Mouse (Mus musculus) stomach, embryonic 14.5 days (tissue): Measurements from ENCODE around the gene Cntd1. TPM values are rescaled to one million over a fixed set of nuclear protein-coding genes. Genes with fewer than 3 reads are reported as not detected.
"Not testable (repeated sequence)": the region's sequence is repeated elsewhere in the genome, so short reads cannot be mapped to it uniquely, and the experiment has no call there.

Experiments used
- ATAC-seq: fragments of 200-750 bp; cut with Nextera tagmentation; 2 replicates; pipeline ENCODE4 v1.8.0; 2017; ENCODE audit warnings: low read depth, moderate TSS enrichment; ENCODE audit not compliant: insufficient number of reproducible peaks, insufficient read depth, low FRiP score
- H3K27ac ChIP-seq: fragments of 300-500 bp; sonication (generic); 2 replicates; pipeline ENCODE4 v1.5.1; 2014; ENCODE audit warnings: mild to moderate bottlenecking, low read length, moderate library complexity, mixed read lengths
- H3K27me3 ChIP-seq: fragments of 300-500 bp; sonication (generic); 2 replicates; pipeline ENCODE4 v1.6.1; 2014; ENCODE audit warnings: low read length, control low read depth, mixed read lengths; ENCODE audit not compliant: control insufficient read depth, insufficient read depth
- H3K36me3 ChIP-seq: fragments of 300-500 bp; sonication (generic); 2 replicates; pipeline ENCODE4 v1.6.1; 2014; ENCODE audit warnings: mild to moderate bottlenecking, control low read depth, low read length, moderate library complexity, mixed read lengths; ENCODE audit not compliant: control insufficient read depth, insufficient read depth
- H3K4me1 ChIP-seq: fragments of 300-500 bp; sonication (generic); 2 replicates; pipeline ENCODE4 v1.6.1; 2014; ENCODE audit warnings: low read length, control low read depth, mixed read lengths; ENCODE audit not compliant: control insufficient read depth, insufficient read depth
- H3K4me2 ChIP-seq: fragments of 300-500 bp; sonication (generic); replicated peaks from 2 replicates; pipeline ENCODE4 v1.6.1; 2014; ENCODE audit warnings: low read depth, low read length, control low read depth
- H3K4me3 ChIP-seq: fragments of 300-500 bp; sonication (generic); 2 replicates; pipeline ENCODE4 v1.5.1; 2014; ENCODE audit warnings: low read depth, low read length, control low read depth
- H3K9ac ChIP-seq: fragments of 300-500 bp; sonication (generic); replicated peaks from 2 replicates; pipeline ENCODE4 v1.6.1; 2014; ENCODE audit warnings: low read depth, mild to moderate bottlenecking, control low read depth, low read length, moderate library complexity, mixed read lengths
- H3K9me3 ChIP-seq: fragments of 300-500 bp; sonication (generic); 2 replicates; pipeline ENCODE4 v1.6.1; 2016; ENCODE audit warnings: low read depth, low read length, control low read depth; ENCODE audit not compliant: control insufficient read depth
- WGBS: fragments of 180-500 bp; shearing (Covaris S2); extraction: QIAGEN DNeasy Blood & Tissue Kit; methylation state at CpG from one replicate; pipeline ENCODE4 v1.1.7; 2014; 5-methylcytosine and 5-hydroxymethylcytosine counted together
- polyA plus RNA-seq: library from polyadenylated mRNA; unstranded; fragments of >200 nt; fragmentation: Nextera tagmentation; extraction: Ambion mirVana; gene quantifications from 2 replicates; pipeline ENCODE4 v1.2.1, GENCODE M21; 2014

Cntd1 gene
- polyA plus RNA-seq, 1 experiment from 2014 or later, result 0.87 TPM

DNA sequence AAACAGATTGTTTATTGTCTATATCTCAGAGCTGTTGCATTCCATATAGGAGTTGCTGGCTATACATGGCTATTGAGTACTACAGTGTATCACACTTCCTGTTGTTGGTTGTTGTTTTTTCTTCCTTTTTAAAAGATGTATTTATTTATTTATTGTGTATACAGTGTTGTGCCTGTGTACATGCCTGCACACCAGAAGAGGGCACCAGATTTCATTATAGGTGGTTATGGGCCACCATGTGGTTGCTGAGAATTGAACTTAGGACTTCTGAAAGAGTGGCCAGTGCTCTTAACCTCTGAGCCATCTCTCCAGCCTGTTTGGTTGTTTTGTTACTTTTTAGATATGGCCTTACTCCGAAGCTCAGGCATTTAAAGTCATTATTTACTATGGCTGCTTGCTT lies 35.8 kb downstream of the Cntd1 start:
- Histone ChIP-seq H3K27ac (no peak overlapping the region), H3K36me3 (peaks cover 14% of the 10 kb centered on the region), H3K9ac (no peak overlapping the region), H3K4me2 (no peak overlapping the region), H3K27me3 (no peaks in the 10 kb centered on the region), H3K4me1 (peaks cover 6% of the 10 kb centered on the region), H3K4me3 (no peak overlapping the region), H3K9me3 (no peaks in the 10 kb centered on the region)
- WGBS, result 94% methylated on average over 1 of the region's 1 CpGs
- no peak for ATAC-seq

- Histone ChIP-seq H3K4me3 (peak overlapping the region; percentile 99), H3K9ac (peak overlapping the region; percentile 72), H3K4me2 (peak overlapping the region; percentile 91), H3K27ac (peak overlapping the region; percentile 76), H3K27me3 (no peaks in the 10 kb centered on the region), H3K9me3 (no peaks in the 10 kb centered on the region), H3K4me1 (peaks cover 6% of the 10 kb centered on the region), H3K36me3 (peaks cover 20% of the 10 kb centered on the region)
- ATAC-seq, result no peak
- WGBS, result 84% methylated on average over 8 of the region's 8 CpGs
Measured at GRCm38 (mm10) chr11:101315082-101315650, 36.4 kb downstream of the Cntd1 start.

DNA sequence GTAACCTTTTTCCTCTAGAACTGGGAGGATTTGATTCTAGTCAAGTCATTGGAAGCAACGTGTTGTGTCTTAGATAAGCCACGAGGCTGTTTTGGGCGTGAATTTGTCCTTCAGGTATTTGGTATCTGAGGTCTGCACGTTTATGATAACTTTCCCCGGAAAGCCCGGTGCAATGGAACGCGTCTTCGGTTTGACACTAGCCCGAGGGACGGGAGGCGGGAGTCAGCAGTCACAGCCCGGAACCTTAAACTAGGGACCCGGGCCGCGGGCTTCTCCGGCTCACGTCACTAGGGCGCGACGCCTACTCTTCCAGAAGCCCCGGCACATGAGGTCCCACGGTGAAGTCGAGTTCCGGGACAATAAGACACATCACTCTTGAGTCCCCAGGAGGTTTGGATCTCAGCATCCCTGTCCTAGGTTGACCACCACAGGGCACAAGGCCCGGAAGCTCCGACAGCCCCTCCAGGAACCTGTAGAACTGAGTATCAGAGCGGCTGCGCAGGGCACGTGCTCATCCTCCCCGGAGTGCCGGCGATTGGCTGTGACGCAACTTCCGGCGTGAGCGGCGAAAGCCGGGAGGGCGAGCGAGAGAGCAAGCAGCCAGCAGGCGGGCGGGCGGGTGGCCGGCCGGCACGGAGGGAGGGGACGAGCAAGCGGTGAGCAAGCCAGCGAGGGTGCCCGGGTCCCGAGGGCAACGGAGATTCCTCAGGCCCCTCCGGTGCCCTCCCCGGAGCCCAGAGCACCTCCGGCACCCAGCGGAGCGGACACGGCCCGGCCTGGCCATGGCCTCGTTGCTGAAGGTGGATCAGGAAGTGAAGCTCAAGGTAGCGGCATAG lies 37.1 kb downstream of the Cntd1 start, which contains the start of gene Psme3:
Gene Psme3, plus strand, starts transcription at position 549 of the 836 bp plus-strand sequence.
- H3K27ac ChIP-seq, result peak within 1 kb of the TSS; percentile 76
- H3K27me3 ChIP-seq, result no peaks in the 10 kb centered on the region
- H3K9me3 ChIP-seq, result no peaks in the 10 kb centered on the region
- peak within 1 kb of the TSS; percentile 72 for H3K9ac ChIP-seq
- H3K4me1 ChIP-seq, result peaks cover 6% of the 10 kb centered on the region
- peak within 1 kb of the TSS; percentile 99 for H3K4me3 ChIP-seq
- under 1% methylated on average over 58 of the region's 62 CpGs for WGBS
- H3K36me3 ChIP-seq, result peaks cover 27% of the 10 kb centered on the region
- H3K4me2 ChIP-seq, result peak within 1 kb of the TSS; percentile 91
- peak; percentile 93 for ATAC-seq

DNA sequence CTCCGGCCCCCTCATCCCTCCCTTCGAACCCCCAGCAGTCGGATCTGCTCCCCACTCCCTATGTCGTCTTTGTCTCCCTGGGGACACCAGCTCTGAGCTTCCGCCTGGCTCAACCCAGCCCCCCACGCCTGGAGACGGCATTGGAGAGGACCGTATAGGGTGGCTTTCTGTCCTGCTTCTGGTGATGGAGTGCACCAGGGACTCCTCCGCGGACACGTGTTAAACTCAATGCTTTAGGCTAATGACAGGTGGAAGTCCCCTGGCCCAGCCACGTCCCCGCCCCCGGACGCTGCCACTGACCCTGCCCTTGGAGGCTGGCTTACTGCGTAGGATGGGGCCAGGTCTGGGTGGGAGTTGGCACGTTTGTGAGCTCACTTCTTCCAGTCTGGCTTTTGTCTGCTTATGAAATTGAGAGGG lies 37.7 kb downstream of the Cntd1 start:
- Histone ChIP-seq H3K9ac (peak overlapping the region; percentile 72), H3K4me2 (peak overlapping the region; percentile 91), H3K9me3 (no peaks in the 10 kb centered on the region), H3K27me3 (no peaks in the 10 kb centered on the region), H3K36me3 (peaks cover 34% of the 10 kb centered on the region), H3K4me3 (peak overlapping the region; percentile 99), H3K4me1 (peaks cover 6% of the 10 kb centered on the region), H3K27ac (peak overlapping the region; percentile 76)
- WGBS, result under 1% methylated on average over 17 of the region's 17 CpGs
- ATAC-seq, result peak; percentile 48; the same call in 1 of the 2 replicates

- H3K4me3 ChIP-seq, result no peak overlapping the region
- 12% methylated on average over 4 of the region's 4 CpGs for WGBS
- no peak overlapping the region for H3K27ac ChIP-seq
- H3K4me2 ChIP-seq, result no peak overlapping the region
- no peaks in the 10 kb centered on the region for H3K9me3 ChIP-seq
- H3K36me3 ChIP-seq, result peaks cover 64% of the 10 kb centered on the region
- H3K27me3 ChIP-seq, result no peaks in the 10 kb centered on the region
- ATAC-seq, result no peak
- no peak overlapping the region for H3K9ac ChIP-seq
- no peaks in the 10 kb centered on the region for H3K4me1 ChIP-seq
Measured at GRCm38 (mm10) chr11:101323609-101324008, 44.8 kb downstream of the Cntd1 start.

DNA sequence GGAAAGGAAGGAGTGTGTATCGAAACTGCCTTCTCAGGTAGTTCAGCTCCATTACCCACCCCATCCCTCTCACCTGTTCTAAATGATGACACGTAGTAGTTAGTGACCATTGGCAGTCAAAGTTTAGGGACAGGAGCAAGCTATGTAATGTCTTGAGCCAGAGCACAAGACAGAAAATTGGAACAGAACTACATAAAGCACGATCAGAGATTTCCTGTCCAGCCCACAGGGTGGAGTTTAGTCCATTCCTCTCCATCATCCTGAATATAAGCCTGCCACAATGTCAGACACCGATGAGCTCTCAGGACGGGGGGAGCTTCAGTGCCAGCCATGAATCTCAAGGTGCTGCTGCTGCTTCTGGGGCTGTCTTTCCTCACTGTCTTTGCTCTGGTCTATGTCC lies 46.0 kb downstream of the Cntd1 start, which contains the start of gene Aoc2:
Gene Aoc2, plus strand, starts transcription at position 301 of the 400 bp plus-strand sequence.
- Histone ChIP-seq H3K27me3 (no peaks in the 10 kb centered on the region), H3K27ac (no peak within 1 kb of the TSS), H3K9ac (no peak within 1 kb of the TSS), H3K9me3 (no peaks in the 10 kb centered on the region), H3K36me3 (peaks cover 54% of the 10 kb centered on the region), H3K4me1 (0 out of 2 replicates have a peak, but pooled peaks cover 3% of the 10 kb centered on the region), H3K4me3 (no peak within 1 kb of the TSS), H3K4me2 (no peak within 1 kb of the TSS)
- no peak for ATAC-seq
- 88% methylated on average over 5 of the region's 5 CpGs for WGBS

DNA sequence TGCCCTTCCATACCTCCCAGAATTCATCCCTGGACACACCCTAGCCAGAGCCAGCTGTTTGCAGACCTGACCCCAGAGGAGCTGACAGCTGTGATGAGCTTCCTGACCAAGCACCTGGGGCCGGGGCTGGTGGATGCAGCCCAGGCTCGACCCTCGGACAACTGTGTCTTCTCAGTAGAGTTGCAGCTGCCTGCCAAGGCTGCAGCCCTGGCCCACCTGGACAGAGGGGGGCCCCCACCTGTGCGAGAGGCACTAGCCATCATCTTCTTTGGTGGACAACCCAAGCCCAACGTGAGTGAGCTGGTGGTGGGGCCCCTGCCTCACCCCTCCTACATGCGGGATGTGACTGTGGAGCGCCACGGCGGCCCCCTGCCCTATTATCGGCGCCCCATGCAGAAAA lies 46.4 kb downstream of the Cntd1 start:
- 91% methylated on average over 11 of the region's 11 CpGs for whole genome bisulfite sequencing
- H3K4me1 ChIP-seq, H3K4me2 ChIP-seq, H3K9ac ChIP-seq, H3K27me3 ChIP-seq, ATAC-seq, H3K9me3 ChIP-seq, H3K27ac ChIP-seq, H3K4me3 ChIP-seq: not testable (repeated sequence)
- peaks cover 49% of the 10 kb centered on the region for H3K36me3 ChIP-seq

DNA sequence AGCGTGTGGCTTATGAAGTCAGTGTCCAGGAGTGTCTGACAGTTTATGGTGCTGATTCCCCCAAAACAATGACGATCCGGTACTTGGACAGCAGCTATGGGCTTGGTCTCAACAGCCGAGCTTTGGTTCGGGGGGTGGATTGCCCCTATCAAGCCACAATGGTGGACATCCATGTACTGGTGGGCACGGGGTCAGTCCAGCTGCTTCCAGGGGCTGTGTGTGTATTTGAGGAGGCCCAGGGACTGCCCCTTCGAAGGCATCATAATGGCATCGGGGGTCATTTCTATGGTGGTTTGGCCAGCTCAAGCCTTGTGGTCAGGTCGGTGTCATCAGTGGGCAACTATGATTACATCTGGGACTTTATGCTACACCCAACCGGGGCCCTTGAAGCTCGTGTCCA lies 47.3 kb downstream of the Cntd1 start:
- H3K9me3 ChIP-seq, result no peaks in the 10 kb centered on the region
- ATAC-seq, result no peak
- no peak overlapping the region for H3K9ac ChIP-seq
- WGBS, result 83% methylated on average over 11 of the region's 11 CpGs
- H3K4me2 ChIP-seq, result no peak overlapping the region
- no peak overlapping the region for H3K27ac ChIP-seq
- no peaks in the 10 kb centered on the region for H3K27me3 ChIP-seq
- H3K4me3 ChIP-seq, result no peak overlapping the region
- 0 out of 2 replicates have a peak, but pooled peaks cover 3% of the 10 kb centered on the region for H3K4me1 ChIP-seq
- H3K36me3 ChIP-seq, result peaks cover 40% of the 10 kb centered on the region
